Mouse (Mus musculus): ENCODE measurements at regions not wholly inside any gene's neighbourhood (a gene's known extent, or its start where the extent isn't known, plus 50 kb on each side); places are given as distances from the start of the nearest gene placed in this dataset.

GRCm38 (mm10) chr8:126804115-126804514, 141.5 kb downstream of the Tomm20 start:
- TF ChIP-seq EP300 (IDR thresholded peaks at IDR 0.05) (0 out of 2 replicates have a peak, but pooled peaks have one; percentile 11), CTCF (IDR thresholded peaks at IDR 0.05) (no peak)
